Mouse (Mus musculus) T-helper 1 cell (primary cell): ENCODE data around the gene Ube2b.

Source experiments
- in situ Hi-C: fragments of 300-600 bp; cut with MboI, MseI; formaldehyde crosslinking; loops from one replicate; pipeline ENCODE4 v1.15.1; 2025; ENCODE audit warnings: high pct_unique_total_duplicates

The Ube2b gene

GRCm38 (mm10) chr11:51937361-51937781 is 63.2 kb downstream of the Ube2b start:
- in situ Hi-C loops, result no loop called here

- in situ Hi-C loops, result no loop called here
Measured at GRCm38 (mm10) chr11:51935636-51936434, 64.7 kb downstream of the Ube2b start.
